Mouse (Mus musculus) heart, adult 11 months (tissue): ENCODE measurements at regions not wholly inside any gene's neighbourhood (a gene's known extent, or its start where the extent isn't known, plus 50 kb on each side); places are given as distances from the start of the nearest gene placed in this dataset.

Experiments
- DNase-seq: peaks from one replicate; pipeline ENCODE4 v3.0.0; 2022

DNA sequence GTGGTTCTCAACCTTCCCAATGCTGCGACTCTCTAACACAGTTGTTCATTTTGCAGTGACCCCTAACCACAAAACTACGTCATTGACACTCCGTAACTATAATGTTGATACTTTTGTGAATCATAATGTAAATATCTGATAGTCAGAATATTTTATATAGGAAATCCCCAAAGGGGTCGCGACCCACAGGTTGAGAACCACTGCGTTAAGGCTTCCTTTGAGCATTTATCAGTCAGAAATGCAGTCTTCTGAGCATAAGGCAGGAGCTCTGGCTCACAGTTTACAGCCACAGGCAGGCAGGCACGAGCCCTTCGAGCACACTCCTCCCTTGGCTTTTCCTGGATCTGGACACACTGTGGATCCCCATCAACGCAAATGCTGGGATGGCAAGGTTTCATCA lies 57.0 kb downstream of the Nxnl2 start:
- DNase-seq, result no peak

GRCm38 (mm10) chr13:51228862-51229770 lies 58.3 kb downstream of the Nxnl2 start:
- no peak for DNase-seq

DNA sequence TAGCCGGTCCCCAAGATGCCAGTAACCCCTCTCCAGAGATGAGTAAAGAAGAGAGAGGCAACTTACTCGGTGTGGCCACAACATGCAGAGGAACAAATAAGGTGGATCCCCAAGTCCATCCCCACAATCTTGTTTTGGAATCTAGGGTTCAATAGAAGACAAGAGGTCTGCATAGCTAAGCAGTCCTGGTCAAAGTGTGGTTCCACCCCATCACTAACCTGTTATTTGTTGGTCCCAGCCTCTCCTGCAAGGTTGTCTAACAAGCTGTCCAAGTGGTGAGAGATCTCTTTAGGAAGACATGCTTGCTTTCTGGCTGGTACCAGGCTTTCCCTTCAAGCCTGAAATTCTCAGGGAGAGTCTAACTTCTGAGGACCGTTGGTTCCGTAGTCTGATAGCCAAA lies 59.0 kb downstream of the Nxnl2 start:
- no peak for DNase-seq

GRCm38 (mm10) chr13:51231586-51231985 lies 60.8 kb downstream of the Nxnl2 start:
- DNase-seq, result no peak

DNA sequence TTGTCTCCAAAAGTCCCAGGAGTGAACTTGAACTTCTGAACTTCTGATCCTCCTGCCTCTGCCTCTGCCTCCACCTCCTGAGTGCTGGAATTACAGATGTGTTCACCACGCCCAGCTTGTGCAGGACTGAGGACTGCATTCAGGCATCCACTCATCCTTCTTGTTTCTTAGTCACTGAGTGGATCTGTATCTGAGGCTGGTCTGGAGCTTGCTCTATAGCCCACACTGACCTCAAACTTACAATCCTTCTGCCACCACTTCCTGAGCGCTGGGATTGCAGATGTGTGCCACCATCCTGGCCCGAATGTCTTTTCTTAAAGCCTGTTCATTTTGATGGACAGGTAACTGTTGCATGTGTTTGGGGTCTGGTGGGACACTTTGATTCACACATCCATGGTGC lies 76.6 kb downstream of the Nxnl2 start:
- DNase-seq, result no peak

- no peak for DNase-seq
Measured at GRCm38 (mm10) chr13:51253371-51253770, 82.5 kb downstream of the Nxnl2 start.

DNA sequence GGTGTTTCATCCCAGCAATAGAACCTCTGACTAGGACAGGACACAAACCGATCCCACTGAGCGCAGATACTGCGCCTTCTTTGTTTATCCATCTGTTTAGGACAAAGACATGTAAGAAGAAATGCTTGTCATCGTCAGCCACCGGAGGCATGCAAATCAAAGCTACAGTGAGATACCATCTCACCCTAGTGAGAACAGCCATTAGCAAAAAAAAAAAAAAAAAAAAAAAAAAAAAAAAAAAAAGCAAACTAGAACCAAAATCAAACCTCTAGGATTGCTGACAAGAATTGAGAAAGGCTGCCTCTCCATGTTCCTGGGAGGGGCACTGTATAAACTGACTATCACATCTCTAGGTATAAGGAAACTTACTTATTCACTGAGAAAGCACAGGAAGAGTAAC lies 84.9 kb downstream of the Nxnl2 start:
- no peak for DNase-seq

- DNase-seq, result no peak
Measured at GRCm38 (mm10) chr13:51258752-51259721, 88.2 kb downstream of the Nxnl2 start.

GRCm38 (mm10) chr13:51261619-51262018 lies 90.8 kb downstream of the Nxnl2 start:
- DNase-seq, result no peak

GRCm38 (mm10) chr13:51272786-51273185 lies 102.0 kb downstream of the Nxnl2 start:
- peak; percentile 96 for DNase-seq

DNA sequence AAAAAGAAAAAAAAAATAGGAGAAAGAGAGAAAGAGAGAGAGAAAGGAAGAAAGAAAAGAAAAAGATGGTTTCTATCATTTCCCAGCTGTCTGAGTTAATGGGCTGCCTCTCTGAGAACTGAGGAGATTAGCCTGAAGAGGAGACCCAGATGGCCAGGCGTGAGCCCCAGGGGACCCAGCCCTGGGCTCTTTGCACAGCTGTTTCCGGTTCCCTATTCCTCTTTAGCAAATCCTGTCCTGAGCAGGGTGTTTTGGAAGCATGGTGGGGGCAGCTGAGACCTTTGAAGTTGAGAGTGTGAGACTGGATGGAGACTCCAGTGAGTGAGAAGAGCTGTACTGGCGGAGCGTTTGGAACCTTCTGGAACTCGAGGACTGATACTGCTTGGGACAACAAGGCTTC lies 103.8 kb downstream of the Nxnl2 start:
- DNase-seq, result peak; percentile 99

GRCm38 (mm10) chr13:51276601-51277000 lies 105.8 kb downstream of the Nxnl2 start:
- no peak for DNase-seq

DNA sequence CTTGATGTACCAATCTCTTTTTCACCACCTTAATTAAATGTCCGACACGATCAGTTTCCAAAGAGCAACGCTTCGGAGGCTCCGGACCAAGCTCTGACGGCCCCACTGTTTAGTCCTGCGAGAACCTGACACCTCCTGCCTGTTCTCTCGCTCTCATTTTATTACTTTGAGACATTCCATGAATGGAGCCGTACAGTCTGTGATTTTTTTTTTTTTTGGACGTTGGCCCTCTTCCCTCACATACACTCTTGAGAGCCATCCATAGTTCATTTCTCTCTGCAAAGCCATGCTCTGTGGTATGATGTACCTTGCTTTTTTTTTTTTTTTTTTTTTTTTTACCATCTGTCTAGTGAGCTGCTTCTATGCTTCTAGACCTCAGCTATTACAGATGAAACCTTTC lies 106.7 kb downstream of the Nxnl2 start:
- DNase-seq, result no peak

DNA sequence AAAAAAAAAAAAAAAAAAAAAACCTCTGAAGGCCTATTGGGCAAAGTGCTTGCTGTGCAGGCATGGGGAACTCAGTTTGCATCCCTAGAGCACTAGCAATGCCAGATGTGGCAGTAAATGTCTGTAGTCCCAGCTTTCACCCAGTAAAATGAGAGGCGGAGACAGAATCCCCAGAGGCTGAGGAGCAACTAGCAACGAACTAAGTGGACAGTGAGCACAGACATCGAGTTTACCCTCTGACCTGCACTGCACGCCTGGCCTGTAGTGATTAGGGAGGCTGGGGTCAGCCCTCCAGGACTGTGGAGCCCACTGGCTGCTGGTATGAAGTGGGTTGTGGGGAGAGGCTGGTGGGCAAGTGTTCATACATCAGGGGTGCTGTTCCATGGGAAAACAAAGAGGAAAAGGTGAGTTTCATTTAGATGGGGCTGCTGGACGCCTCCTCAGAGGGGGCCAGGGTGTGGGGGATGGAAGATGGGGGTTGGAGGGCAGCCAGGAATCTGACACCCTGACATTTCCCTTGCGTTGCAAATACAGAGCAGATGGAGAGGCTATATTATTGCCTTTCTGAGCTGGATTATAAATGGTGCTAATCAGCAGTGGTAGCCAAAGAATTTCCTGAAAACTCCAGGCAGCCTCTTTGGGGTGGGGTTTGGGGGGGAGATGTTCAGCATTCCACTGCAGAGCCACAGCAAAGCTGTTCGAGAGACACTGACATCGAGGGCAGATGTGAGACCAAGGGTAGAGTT lies 109.0 kb downstream of the Nxnl2 start:
- peak; percentile 87 for DNase-seq

DNA sequence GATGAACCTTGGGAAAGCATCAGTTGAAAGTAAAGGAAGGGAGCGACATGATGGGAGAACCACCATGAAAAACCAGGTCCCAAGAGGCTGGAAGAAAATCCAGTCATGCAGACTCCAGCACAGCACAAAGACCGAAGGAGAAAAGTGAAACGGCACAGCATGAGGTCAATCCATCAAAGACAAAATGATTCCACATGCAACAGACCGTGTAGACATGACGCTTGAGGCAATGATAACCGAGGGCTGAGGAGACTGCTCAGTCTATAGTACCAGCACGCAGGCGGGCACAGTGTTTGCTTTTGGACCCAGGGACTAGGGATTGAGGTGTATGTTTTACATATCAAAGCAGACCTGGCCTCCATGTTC lies 109.5 kb downstream of the Nxnl2 start:
- peak; percentile 76 for DNase-seq

DNA sequence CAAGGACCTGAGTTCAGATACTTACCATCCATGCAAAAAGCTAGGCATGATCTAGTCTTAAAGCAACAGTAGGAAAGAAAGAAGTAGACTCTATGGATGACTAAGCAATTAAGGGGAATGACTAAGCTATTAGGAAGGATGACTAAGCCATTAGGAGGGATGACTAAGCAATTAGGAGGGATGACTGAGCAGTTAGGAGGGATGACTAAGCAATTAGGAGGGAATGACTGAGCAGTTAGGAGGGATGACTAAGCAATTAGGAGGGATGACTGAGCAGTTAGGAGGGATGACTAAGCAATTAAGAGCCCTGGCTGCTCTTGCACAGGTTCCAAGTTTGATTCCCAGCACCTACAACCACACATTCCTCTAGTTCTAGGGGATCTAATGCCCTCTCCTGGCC lies 113.9 kb downstream of the Nxnl2 start:
- peak; percentile 37 for DNase-seq

DNA sequence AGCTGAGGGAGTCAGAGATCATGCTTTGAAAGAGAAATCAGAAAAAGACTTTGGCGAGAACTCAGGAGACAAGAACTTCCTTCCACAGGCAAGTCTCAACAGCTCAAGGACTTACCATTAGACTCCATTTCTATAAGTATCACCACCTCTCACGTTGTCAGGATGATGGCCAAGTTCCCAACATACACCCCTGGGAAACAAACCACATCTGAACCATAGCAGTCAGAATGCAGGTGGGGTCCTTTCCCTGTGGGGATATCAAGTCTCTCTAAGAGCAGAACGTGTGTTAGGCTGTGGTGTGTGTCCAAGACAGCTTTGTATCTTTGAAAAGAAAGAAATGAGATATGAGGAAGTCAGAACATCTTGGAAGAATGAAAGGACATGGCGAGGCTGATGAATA lies 118.6 kb downstream of the Nxnl2 start:
- DNase-seq, result peak; percentile 54

- peak; percentile 23 for DNase-seq
Measured at GRCm38 (mm10) chr13:51290021-51290424, 118.4 kb upstream of the S1pr3 start.

DNA sequence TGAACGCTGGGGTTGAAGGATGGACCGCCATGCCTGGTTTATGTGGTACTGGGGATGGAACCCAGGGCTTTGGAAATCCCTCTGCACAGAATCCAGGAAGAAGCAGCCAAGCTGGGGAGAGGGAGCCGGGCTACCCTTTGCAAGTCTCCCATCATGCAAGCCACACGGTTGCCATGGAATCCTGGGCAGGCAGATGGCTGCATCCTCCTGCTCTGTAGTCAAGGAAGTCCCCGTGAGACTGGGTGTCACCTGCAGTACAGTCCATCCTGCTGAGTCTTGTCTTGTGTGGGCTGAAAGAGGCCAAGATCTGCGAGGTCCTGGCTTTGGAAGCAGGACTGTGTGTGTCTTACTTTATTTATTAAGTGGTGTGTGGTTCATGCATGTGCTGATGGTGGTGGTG lies 117.5 kb upstream of the S1pr3 start:
- DNase-seq, result peak; percentile 76

DNA sequence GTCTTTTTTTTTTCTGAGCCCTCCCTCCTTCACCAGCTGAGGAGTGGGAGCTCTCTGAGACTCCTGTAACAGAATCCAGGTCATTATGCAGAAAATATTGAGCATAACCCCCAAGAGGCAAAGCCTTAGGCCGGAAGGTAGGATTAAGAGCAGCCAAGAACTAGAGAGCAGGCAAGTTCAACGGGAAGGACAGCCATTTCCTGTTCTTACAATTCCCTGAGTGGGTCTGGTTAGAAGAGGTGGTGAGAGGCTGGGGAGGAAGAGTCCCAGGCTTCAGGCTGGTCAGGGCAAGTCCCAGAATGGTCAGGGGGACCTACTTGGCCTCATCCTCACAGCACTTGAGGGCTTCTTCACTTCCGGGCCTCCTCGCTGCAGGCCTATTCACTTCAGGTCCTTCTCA lies 115.4 kb upstream of the S1pr3 start:
- DNase-seq, result peak; percentile 96

GRCm38 (mm10) chr13:51295872-51296271 lies 112.6 kb upstream of the S1pr3 start:
- peak; percentile 96 for DNase-seq

DNA sequence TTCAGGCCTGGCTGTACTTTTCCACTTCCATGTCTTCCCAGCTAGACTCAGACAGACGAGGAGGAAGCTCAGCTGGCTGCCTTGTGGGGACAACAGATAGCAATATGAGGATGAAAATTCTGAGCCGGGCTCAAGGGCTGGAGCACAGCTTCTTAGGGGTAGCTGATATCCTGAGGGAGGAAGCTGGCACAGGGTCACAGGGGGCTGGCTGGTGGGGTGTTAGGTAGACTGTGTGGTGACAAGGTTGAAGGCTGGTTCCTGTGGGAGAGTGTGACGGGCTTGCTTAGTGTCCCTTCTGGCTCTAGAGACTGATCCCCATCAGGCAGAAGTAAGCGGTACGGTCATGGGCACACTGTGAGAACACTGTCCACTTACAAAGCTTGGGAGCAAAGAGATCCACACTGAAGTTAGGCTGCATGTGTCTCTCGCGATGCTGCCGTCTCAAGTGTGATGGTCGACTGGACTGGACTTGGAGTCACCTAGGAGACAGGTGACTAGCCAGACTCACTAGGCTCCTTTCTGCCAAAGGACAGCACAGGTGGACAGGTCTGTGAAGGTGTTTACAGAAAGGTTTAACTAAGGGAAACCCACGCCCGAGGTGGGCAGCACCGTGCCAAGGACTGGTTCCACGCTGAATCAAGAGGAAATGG lies 111.1 kb upstream of the S1pr3 start:
- peak; percentile 93 for DNase-seq
